Mouse (Mus musculus): Measurements from ENCODE around the gene Megf11. TPM values are rescaled to one million over a fixed set of nuclear protein-coding genes. Genes with fewer than 3 reads are reported as not detected.
A peak's percentile ranks its signal among the peaks of the same experiment; 100 is the strongest.
"Not testable (repeated sequence)": the region's sequence is repeated elsewhere in the genome, so short reads cannot be mapped to it uniquely, and the experiment has no call there.

Gene Megf11
- total RNA-seq, 1 experiment from 2014 or later = 0.97 TPM

- no peak for DNase-seq
These were observed 81.1 kb downstream of the Megf11 start for GRCm38 (mm10) chr9:64466564-64466963.

GRCm38 (mm10) chr9:64470806-64471205, 85.4 kb downstream of the Megf11 start:
- DNase-seq = peak; percentile 27

- DNase-seq = peak; percentile 22
These were observed 85.9 kb downstream of the Megf11 start for GRCm38 (mm10) chr9:64471336-64471735.

- DNase-seq = no peak
These were observed 86.7 kb downstream of the Megf11 start for GRCm38 (mm10) chr9:64472165-64472564.

- DNase-seq = no peak
These were observed 87.3 kb downstream of the Megf11 start for GRCm38 (mm10) chr9:64472743-64473142.

- no peak for DNase-seq
These were observed 87.7 kb downstream of the Megf11 start for GRCm38 (mm10) chr9:64473170-64473569.

- DNase-seq = no peak
These were observed 88.3 kb downstream of the Megf11 start for GRCm38 (mm10) chr9:64473695-64474094.

GRCm38 (mm10) chr9:64474142-64474541, 88.7 kb downstream of the Megf11 start:
- DNase-seq = peak; percentile 46

GRCm38 (mm10) chr9:64475942-64476341, 90.5 kb downstream of the Megf11 start:
- DNase-seq = no peak

- not testable (repeated sequence) for DNase-seq
These were observed 92.0 kb downstream of the Megf11 start for GRCm38 (mm10) chr9:64477397-64477796.

- no peak for DNase-seq
These were observed 96.7 kb downstream of the Megf11 start for GRCm38 (mm10) chr9:64482126-64482525.

- DNase-seq = no peak
These were observed 102.0 kb downstream of the Megf11 start for GRCm38 (mm10) chr9:64487377-64487776.

GRCm38 (mm10) chr9:64494647-64495046, 109.2 kb downstream of the Megf11 start:
- DNase-seq = no peak

- DNase-seq = peak; percentile 50
These were observed 113.5 kb downstream of the Megf11 start for GRCm38 (mm10) chr9:64498929-64499328.

- DNase-seq = no peak
These were observed 115.8 kb downstream of the Megf11 start for GRCm38 (mm10) chr9:64501211-64501610.

GRCm38 (mm10) chr9:64503996-64504395, 118.6 kb downstream of the Megf11 start:
- DNase-seq = no peak

GRCm38 (mm10) chr9:64504456-64504855, 119.0 kb downstream of the Megf11 start:
- peak; percentile 13 for DNase-seq

GRCm38 (mm10) chr9:64504921-64505320, 119.5 kb downstream of the Megf11 start:
- peak; percentile 6 for DNase-seq

- no peak for DNase-seq
These were observed 121.2 kb downstream of the Megf11 start for GRCm38 (mm10) chr9:64506440-64507206.

GRCm38 (mm10) chr9:64507207-64507517, 121.7 kb downstream of the Megf11 start:
- no peak for DNase-seq

- no peak for DNase-seq
These were observed 122.6 kb downstream of the Megf11 start for GRCm38 (mm10) chr9:64507995-64508394.

GRCm38 (mm10) chr9:64514826-64515225, 129.4 kb downstream of the Megf11 start:
- DNase-seq = no peak

GRCm38 (mm10) chr9:64519921-64520746, 134.7 kb downstream of the Megf11 start:
- no peak for DNase-seq
